Mouse (Mus musculus) intestine, embryonic 14.5 days (tissue): ENCODE measurements at regions not wholly inside any gene's neighbourhood (a gene's known extent, or its start where the extent isn't known, plus 50 kb on each side); places are given as distances from the start of the nearest gene placed in this dataset.

Experiments
- ATAC-seq: fragments of 200-750 bp; cut with Nextera tagmentation; replicated peaks from 2 replicates; pipeline ENCODE4 v1.8.0; 2017; ENCODE audit warnings: low read depth, moderate number of reproducible peaks, moderate TSS enrichment, moderate library complexity; ENCODE audit not compliant: low FRiP score, low TSS enrichment
- DNase-seq: peaks from one replicate; pipeline ENCODE4 v3.0.0-alpha.2; 2018; ENCODE audit warnings: low spot score
- H3K27ac ChIP-seq: fragments of 300-500 bp; sonication (generic); 2 replicates; pipeline ENCODE4 v1.5.1; 2014; ENCODE audit warnings: low read depth, mild to moderate bottlenecking, control low read depth
- H3K27me3 ChIP-seq: fragments of 300-500 bp; sonication (generic); replicated peaks from 2 replicates; pipeline ENCODE4 v1.6.1; 2014; ENCODE audit warnings: low read length, control low read depth; ENCODE audit not compliant: control insufficient read depth, insufficient read depth
- H3K36me3 ChIP-seq: fragments of 300-500 bp; sonication (generic); 2 replicates; pipeline ENCODE4 v1.6.1; 2014; ENCODE audit warnings: low read length, control low read depth; ENCODE audit not compliant: control insufficient read depth, insufficient read depth
- H3K4me1 ChIP-seq: fragments of 300-500 bp; sonication (generic); replicated peaks from 2 replicates; pipeline ENCODE4 v1.6.1; 2014; ENCODE audit warnings: low read length, control low read depth, mixed read lengths; ENCODE audit not compliant: control insufficient read depth, insufficient read depth
- H3K4me2 ChIP-seq: fragments of 300-500 bp; sonication (generic); 2 replicates; pipeline ENCODE4 v1.6.1; 2014; ENCODE audit warnings: low read length
- H3K4me3 ChIP-seq: fragments of 300-500 bp; sonication (generic); 2 replicates; pipeline ENCODE4 v1.5.1; 2014; ENCODE audit warnings: low read depth, low read length, control low read depth, mixed read lengths
- H3K9ac ChIP-seq: fragments of 300-500 bp; sonication (generic); 2 replicates; pipeline ENCODE4 v1.6.1; 2014; ENCODE audit warnings: mild to moderate bottlenecking, low read length
- H3K9me3 ChIP-seq: fragments of 300-500 bp; sonication (generic); 2 replicates; pipeline ENCODE4 v1.6.1; 2016; ENCODE audit warnings: low read length, control low read depth; ENCODE audit not compliant: control insufficient read depth
- WGBS: fragments of 180-500 bp; shearing (Covaris S2); extraction: QIAGEN DNeasy Blood & Tissue Kit; methylation state at CpG from one replicate; pipeline ENCODE4 v1.1.7; 2014; 5-methylcytosine and 5-hydroxymethylcytosine counted together

GRCm38 (mm10) chr13:30036561-30036960 is 50.7 kb upstream of the E2f3 start:
- ATAC-seq (no peak; the same call in 1 of the 2 replicates), DNase-seq (peak; percentile 57)
- Histone ChIP-seq H3K4me1 (no peaks in the 10 kb centered on the region), H3K27ac (no peak overlapping the region), H3K9ac (no peak overlapping the region), H3K27me3 (no peaks in the 10 kb centered on the region), H3K36me3 (no peaks in the 10 kb centered on the region), H3K4me3 (no peak overlapping the region), H3K4me2 (no peak overlapping the region), H3K9me3 (no peaks in the 10 kb centered on the region)
- 53% methylated on average over 8 of the region's 8 CpGs for WGBS

GRCm38 (mm10) chr13:30036071-30036470 is 50.2 kb upstream of the E2f3 start:
- Histone ChIP-seq H3K27me3 (no peaks in the 10 kb centered on the region), H3K9me3 (no peaks in the 10 kb centered on the region), H3K4me3 (no peak overlapping the region), H3K27ac (no peak overlapping the region), H3K9ac (no peak overlapping the region), H3K4me2 (no peak overlapping the region), H3K36me3 (no peaks in the 10 kb centered on the region), H3K4me1 (no peaks in the 10 kb centered on the region)
- no peak for ATAC-seq
- WGBS: 91% methylated on average over 3 of the region's 3 CpGs
- no peak for DNase-seq
